Mouse (Mus musculus) neural tube, embryonic 12.5 days (tissue): ENCODE data around the gene Kmt5a. TPM values are rescaled to one million over a fixed set of nuclear protein-coding genes. Genes with fewer than 3 reads are reported as not detected.
A peak's percentile ranks its signal among the peaks of the same experiment; 100 is the strongest.

Experiments
- ATAC-seq: fragments of 200-750 bp; cut with Nextera tagmentation; 2 replicates; pipeline ENCODE4 v1.8.0; 2017; ENCODE audit warnings: low read depth, mild to moderate bottlenecking, moderate TSS enrichment, moderate library complexity; ENCODE audit not compliant: low FRiP score
- H3K27ac ChIP-seq: fragments of 300-500 bp; sonication (generic); 2 replicates; pipeline ENCODE4 v1.5.1; 2016
- H3K27me3 ChIP-seq: fragments of 300-500 bp; sonication (generic); replicated peaks from 2 replicates; pipeline ENCODE4 v1.6.1; 2016; ENCODE audit warnings: mild to moderate bottlenecking
- H3K36me3 ChIP-seq: fragments of 300-500 bp; sonication (generic); 2 replicates; pipeline ENCODE4 v1.6.1; 2016; ENCODE audit warnings: mild to moderate bottlenecking
- H3K4me1 ChIP-seq: fragments of 300-500 bp; sonication (generic); 2 replicates; pipeline ENCODE4 v1.6.1; 2016
- H3K4me2 ChIP-seq: fragments of 300-500 bp; sonication (generic); replicated peaks from 2 replicates; pipeline ENCODE4 v1.6.1; 2016; ENCODE audit warnings: mild to moderate bottlenecking
- H3K4me3 ChIP-seq: fragments of 300-500 bp; sonication (generic); 2 replicates; pipeline ENCODE4 v1.5.1; 2016
- H3K9ac ChIP-seq: fragments of 300-500 bp; sonication (generic); 2 replicates; pipeline ENCODE4 v1.6.1; 2016; ENCODE audit warnings: mild to moderate bottlenecking
- H3K9me3 ChIP-seq: fragments of 300-500 bp; sonication (generic); 2 replicates; pipeline ENCODE4 v1.6.1; 2016; ENCODE audit warnings: mild to moderate bottlenecking
- WGBS: fragments of 180-500 bp; shearing (Covaris S2); methylation state at CpG from one replicate; pipeline ENCODE4 v1.1.7; 2016; 5-methylcytosine and 5-hydroxymethylcytosine counted together
- polyA plus RNA-seq: library from polyadenylated mRNA; unstranded; fragments of >200 nt; fragmentation: Nextera tagmentation; extraction: Ambion mirVana; gene quantifications from 2 replicates; pipeline ENCODE4 v1.2.1, GENCODE M21; 2016

Kmt5a gene
- polyA plus RNA-seq: 67.2 and 81.3 TPM in 2 replicates

DNA sequence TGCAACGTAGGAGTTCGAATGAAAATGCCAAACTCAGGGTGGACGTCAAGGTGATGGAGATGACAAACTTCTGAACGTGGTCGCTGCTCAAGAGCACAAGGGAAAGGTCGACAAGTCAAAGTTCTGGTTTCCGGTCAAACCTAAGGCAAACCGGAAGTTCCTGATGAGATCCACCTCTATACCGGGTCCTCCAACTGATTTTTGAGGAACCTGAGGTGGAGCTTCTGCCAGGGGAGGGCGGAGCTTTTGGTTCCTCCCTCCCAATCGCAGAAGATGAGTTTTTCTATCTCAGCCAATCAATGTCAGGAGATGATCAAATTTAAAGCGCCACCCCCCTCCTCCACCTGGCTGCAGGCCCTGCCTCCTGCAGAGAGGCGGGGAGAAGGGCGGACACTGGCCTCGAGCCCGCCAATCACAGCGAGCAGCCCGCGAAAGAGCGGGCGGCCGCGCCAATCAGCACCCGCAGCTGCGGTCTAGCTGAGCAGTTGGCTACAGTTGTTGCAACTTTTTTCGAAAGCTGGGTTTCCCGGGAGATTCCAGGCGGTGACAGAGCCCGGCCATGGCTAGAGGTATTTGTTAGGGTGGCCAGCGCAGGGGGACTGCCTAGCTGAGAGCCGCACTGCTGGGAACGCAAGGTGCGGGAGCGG lies at the start of gene Kmt5a:
TSS of gene Kmt5a (plus strand) at position 484 of the 647 bp plus-strand sequence.
- peak; percentile 98 for ATAC-seq
- H3K4me2 ChIP-seq: peak within 1 kb of the TSS; percentile 97
- 1% methylated on average over 34 of the region's 34 CpGs for WGBS

DNA sequence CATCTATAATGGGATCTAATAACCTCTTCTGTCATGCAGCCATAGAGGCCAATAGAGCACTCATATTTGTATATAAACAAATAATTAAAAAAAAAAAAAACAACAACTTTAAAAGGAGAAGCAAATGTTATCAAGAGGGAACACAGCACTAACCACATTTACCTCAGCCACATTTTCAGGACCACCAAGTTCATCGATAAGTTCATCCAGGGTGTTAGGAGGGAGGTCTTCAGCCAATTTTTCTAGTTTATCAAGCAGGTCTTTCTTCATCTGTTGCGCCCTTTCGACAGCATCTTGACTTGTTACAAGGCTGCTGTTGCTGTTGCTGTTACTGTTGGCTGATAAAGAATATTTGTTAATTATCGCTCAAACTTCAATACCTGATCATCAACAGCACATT lies 47.3 kb upstream of the Kmt5a start:
- Histone ChIP-seq H3K36me3 (peaks cover 82% of the 10 kb centered on the region), H3K9ac (no peak overlapping the region), H3K9me3 (no peaks in the 10 kb centered on the region), H3K4me3 (no peak overlapping the region), H3K4me2 (no peak overlapping the region), H3K27ac (no peak overlapping the region), H3K27me3 (no peaks in the 10 kb centered on the region), H3K4me1 (no peaks in the 10 kb centered on the region)
- ATAC-seq: no peak
- 96% methylated on average over 4 of the region's 4 CpGs for WGBS

More for the DNA sequence above, at the start of gene Kmt5a:
- Histone ChIP-seq H3K36me3 (no peaks in the 10 kb centered on the region), H3K9ac (peak within 1 kb of the TSS; percentile 74), H3K27me3 (no peaks in the 10 kb centered on the region), H3K4me3 (peak within 1 kb of the TSS; percentile 73), H3K4me1 (peaks cover 10% of the 10 kb centered on the region), H3K9me3 (no peaks in the 10 kb centered on the region), H3K27ac (peak within 1 kb of the TSS; percentile 53)

DNA sequence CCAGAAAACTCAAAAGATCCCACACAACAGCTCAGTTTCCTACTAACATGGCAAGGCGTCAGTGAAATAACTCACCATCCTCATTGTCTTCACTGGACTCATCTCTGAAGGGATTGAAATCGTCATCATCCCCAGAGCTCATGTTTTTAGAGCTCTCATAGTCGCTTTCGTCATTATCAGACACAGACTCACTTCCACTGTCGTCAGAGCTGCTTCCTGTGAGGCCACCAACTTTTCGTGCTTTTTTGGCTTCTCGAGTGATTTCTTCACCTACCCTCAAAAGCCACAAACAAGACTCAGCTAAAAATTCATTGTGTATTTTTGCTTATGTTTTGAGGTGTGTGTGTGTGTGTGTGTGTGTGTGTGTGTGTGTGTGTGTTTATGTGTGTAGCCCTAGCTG lies 46.0 kb upstream of the Kmt5a start:
- H3K27ac ChIP-seq: no peak overlapping the region
- ATAC-seq: no peak
- no peak overlapping the region for H3K9ac ChIP-seq
- H3K4me3 ChIP-seq: no peak overlapping the region
- no peaks in the 10 kb centered on the region for H3K27me3 ChIP-seq
- H3K4me2 ChIP-seq: no peak overlapping the region
- no peaks in the 10 kb centered on the region for H3K9me3 ChIP-seq
- peaks cover 79% of the 10 kb centered on the region for H3K36me3 ChIP-seq
- H3K4me1 ChIP-seq: no peaks in the 10 kb centered on the region
- WGBS: 97% methylated on average over 7 of the region's 7 CpGs

DNA sequence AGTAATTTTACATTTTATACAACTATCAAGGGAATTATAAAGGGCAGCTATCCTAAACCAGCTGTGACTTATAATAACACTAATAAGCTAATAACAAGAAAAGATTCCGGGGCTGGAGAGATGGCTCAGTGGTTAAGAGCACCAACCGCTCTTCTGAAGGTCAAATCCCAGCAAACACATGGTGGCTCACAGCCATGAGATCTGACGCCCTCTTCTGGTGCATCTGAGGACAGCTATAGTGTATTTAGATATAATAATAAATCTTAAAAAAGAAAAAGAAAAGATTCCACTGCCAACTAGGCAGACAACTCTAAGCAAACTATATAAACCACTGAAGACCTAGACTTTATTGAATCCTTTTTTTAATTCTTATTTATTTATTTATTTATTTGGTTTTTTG lies 28.9 kb upstream of the Kmt5a start:
- Histone ChIP-seq H3K36me3 (peaks cover 55% of the 10 kb centered on the region), H3K27ac (no peak overlapping the region), H3K4me3 (no peak overlapping the region), H3K4me2 (no peak overlapping the region), H3K27me3 (no peaks in the 10 kb centered on the region), H3K9me3 (no peaks in the 10 kb centered on the region), H3K4me1 (no peaks in the 10 kb centered on the region), H3K9ac (no peak overlapping the region)
- 86% methylated on average over 3 of the region's 3 CpGs for WGBS
- ATAC-seq: no peak

GRCm38 (mm10) chr5:124412163-124412562 lies 27.6 kb upstream of the Kmt5a start:
- Histone ChIP-seq H3K9me3 (no peaks in the 10 kb centered on the region), H3K36me3 (peaks cover 47% of the 10 kb centered on the region), H3K4me1 (no peaks in the 10 kb centered on the region), H3K4me2 (no peak overlapping the region), H3K9ac (no peak overlapping the region), H3K4me3 (no peak overlapping the region), H3K27me3 (no peaks in the 10 kb centered on the region), H3K27ac (no peak overlapping the region)
- WGBS: 96% methylated on average over 5 of the region's 5 CpGs
- ATAC-seq: no peak

GRCm38 (mm10) chr5:124418903-124419302 lies 20.8 kb upstream of the Kmt5a start:
- WGBS: 93% methylated on average over 2 of the region's 2 CpGs

DNA sequence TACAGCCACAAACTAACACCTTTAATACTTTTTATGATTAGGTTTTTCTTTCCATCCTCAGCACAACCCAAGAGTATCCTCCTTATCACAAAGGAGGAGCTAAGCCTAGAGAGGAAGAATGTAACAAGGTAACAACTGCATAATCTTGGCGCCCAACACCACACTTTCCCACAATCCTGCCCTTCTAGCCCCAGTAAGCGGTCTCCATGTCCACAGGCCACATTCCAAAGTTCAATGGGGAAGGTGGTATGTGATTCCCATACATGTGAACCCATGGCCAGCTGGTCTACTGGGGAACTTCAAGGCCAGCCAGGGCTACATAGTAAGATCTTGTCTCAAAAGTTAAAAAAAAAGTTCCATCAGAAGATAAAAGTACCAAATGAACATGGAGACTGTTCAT lies 17.9 kb upstream of the Kmt5a start:
- H3K27ac ChIP-seq: no peak overlapping the region
- WGBS: 97% methylated on average over 2 of the region's 2 CpGs
- H3K4me1 ChIP-seq: peaks cover 8% of the 10 kb centered on the region; the same call in 1 of the 2 replicates
- H3K9ac ChIP-seq: no peak overlapping the region
- no peak overlapping the region for H3K4me3 ChIP-seq
- H3K4me2 ChIP-seq: no peak overlapping the region
- no peak for ATAC-seq
- H3K27me3 ChIP-seq: no peaks in the 10 kb centered on the region
- no peaks in the 10 kb centered on the region for H3K36me3 ChIP-seq
- H3K9me3 ChIP-seq: no peaks in the 10 kb centered on the region

More at GRCm38 (mm10) chr5:124418903-124419302, 20.8 kb upstream of the Kmt5a start:
- H3K4me2 ChIP-seq: no peak overlapping the region
- 0 out of 2 replicates have a peak, but pooled peaks cover under 1% of the 10 kb centered on the region for H3K4me1 ChIP-seq
- H3K36me3 ChIP-seq: no peaks in the 10 kb centered on the region
- ATAC-seq: no peak
- no peak overlapping the region for H3K9ac ChIP-seq
- no peaks in the 10 kb centered on the region for H3K27me3 ChIP-seq
- no peaks in the 10 kb centered on the region for H3K9me3 ChIP-seq
- H3K4me3 ChIP-seq: no peak overlapping the region
- no peak overlapping the region for H3K27ac ChIP-seq

DNA sequence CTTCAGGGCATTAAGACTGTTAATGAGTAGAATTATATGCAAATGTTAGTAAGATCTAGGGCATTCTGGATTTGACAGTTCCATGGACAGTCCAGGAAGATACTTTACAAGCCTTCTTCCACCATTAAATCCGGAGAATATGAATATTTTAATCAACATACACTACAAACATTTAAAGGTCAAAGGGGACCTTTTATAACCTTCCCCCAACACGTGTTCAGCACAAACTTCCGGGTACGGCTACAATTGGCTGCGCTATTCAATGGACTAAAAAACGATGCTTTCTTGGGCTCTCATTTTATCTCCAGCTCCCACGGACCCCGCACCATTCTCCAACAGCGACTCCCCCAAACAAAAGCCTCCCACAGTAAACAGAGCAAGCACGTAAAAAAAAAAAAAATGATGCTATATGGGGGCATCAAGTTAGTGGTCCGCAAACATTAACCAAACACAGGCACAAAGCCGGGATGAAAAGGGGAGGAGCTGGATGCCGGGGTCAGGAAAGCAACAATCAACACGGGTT lies 15.5 kb upstream of the Kmt5a start:
- no peaks in the 10 kb centered on the region for H3K27me3 ChIP-seq
- H3K4me2 ChIP-seq: peak overlapping the region; percentile 96
- 4% methylated on average over 14 of the region's 14 CpGs for WGBS
- no peak for ATAC-seq
- H3K27ac ChIP-seq: no peak overlapping the region
- H3K4me3 ChIP-seq: peak overlapping the region; percentile 95
- peaks cover 8% of the 10 kb centered on the region; the same call in 1 of the 2 replicates for H3K4me1 ChIP-seq
- H3K9me3 ChIP-seq: no peaks in the 10 kb centered on the region
- peak overlapping the region; percentile 94 for H3K9ac ChIP-seq
- no peaks in the 10 kb centered on the region for H3K36me3 ChIP-seq

DNA sequence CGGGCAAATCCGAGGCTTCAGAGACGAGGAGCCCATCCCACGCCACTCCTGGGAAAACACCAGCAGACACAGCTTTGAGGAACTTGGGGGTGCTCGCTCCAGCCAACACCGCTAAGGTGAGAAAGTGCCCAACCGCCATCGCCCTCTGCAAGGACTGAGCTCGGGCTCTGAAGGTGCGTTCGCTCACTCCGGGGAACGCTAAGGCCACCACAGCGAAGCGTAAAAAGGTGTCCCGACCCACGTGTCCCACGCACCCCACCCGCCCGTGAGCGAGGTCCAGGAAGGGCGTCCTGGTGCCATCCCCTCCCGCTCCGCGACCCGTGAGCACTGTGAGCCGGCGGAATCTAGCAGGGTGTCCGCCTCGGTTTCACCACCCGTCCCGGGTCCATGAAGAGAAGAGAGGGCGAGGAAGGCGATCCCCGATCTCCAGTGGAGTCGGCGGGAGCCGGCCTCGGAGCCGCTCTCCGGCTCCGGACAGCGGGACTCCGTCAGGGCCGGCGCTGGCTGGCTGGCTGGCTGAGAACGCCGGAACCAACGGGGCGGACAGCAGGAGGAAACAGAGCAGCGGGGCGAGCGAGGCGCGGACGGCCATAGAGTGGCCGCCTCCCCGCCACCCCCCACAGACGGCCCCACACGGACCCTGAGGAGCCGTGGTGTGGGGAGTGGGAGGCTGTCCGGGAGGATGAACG lies 14.9 kb upstream of the Kmt5a start:
- no peaks in the 10 kb centered on the region for H3K36me3 ChIP-seq
- no peaks in the 10 kb centered on the region for H3K9me3 ChIP-seq
- H3K27ac ChIP-seq: peak overlapping the region; percentile 54; the same call in 1 of the 2 replicates
- H3K4me2 ChIP-seq: peak overlapping the region; percentile 96
- peak; percentile 63 for ATAC-seq
- peaks cover 8% of the 10 kb centered on the region; the same call in 1 of the 2 replicates for H3K4me1 ChIP-seq
- H3K9ac ChIP-seq: peak overlapping the region; percentile 94
- WGBS: under 1% methylated on average over 63 of the region's 63 CpGs
- no peaks in the 10 kb centered on the region for H3K27me3 ChIP-seq
- H3K4me3 ChIP-seq: peak overlapping the region; percentile 95

DNA sequence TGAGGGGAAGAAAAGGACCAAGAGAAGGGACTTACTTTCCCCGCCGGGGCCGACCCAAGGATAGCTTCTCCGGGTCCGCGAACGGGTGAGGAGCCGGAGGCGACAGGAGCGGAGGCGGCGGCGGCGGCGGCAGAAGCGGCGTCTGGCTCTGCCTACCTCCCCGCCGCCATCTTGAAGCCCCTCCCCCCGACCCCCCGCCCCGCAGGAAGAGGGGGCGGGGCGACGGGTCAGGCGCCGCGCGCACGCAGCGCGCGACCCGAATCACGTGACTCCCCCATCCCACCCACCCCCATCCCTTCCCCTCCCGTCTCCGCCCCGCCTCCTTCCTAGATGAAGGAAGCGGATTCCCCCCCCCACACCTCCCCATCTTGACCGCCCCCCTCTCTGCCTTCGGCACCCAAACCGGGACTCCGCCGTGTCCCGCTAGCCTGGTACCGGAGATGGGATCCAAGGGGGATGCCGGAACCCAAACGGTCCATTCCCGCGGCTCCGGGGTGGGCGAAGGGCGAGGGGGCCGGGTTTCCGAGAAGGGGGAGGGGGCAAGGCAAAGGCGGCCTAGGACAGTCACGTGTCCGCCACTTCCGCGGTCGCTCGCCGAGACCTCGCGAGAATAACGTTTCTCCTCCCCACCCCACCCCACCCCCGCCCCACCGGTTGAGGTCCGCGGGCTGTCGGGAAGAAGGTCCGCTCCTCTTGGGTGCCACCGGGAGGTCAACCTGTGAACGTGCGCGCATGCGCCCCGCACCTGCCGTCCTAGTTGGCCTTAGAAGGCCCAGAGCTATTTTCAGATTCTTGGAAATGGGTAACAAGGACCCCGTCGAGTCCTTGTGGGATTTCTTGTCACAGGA lies 14.1 kb upstream of the Kmt5a start, which contains the start of gene Sbno1:
TSS of gene Sbno1 (minus strand) at position 590 of the 848 bp plus-strand sequence.
- under 1% methylated on average over 74 of the region's 81 CpGs for WGBS
- no peaks in the 10 kb centered on the region for H3K36me3 ChIP-seq

DNA sequence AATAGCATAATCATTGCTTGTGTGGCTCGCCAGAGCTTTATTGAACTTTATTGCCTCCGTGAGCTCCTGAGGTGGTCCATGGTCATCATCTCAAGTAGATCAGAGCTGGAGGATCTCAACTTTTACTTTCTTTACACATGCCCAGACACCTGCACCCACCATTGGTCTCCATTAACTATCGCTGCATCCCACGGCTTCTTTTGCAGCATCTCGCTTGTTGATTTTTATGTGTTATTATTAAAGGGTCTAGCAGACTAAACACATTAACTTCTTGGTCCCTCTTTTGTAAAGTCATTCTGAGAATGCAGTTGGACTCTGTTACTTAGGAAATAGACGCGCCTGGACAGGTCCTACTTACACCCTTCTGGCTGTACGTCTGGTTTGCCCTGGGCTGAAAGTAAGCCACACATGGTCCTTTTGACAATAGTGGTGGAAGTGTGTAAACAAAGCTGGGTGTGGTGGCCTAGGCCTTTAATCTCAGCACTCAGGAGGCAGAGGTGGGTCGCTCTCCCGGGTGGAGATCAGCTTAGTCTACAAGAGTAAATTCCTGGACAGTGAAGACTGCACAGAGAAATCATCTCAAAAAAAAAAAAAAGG lies 13.2 kb upstream of the Kmt5a start:
- Histone ChIP-seq H3K9me3 (no peaks in the 10 kb centered on the region), H3K4me1 (peaks cover 8% of the 10 kb centered on the region; the same call in 1 of the 2 replicates), H3K36me3 (no peaks in the 10 kb centered on the region), H3K4me3 (peak overlapping the region; percentile 95), H3K27ac (no peak overlapping the region), H3K27me3 (no peaks in the 10 kb centered on the region), H3K9ac (0 out of 2 replicates have a peak overlapping the region, but pooled peaks have one; percentile 17), H3K4me2 (peak overlapping the region; percentile 96)
- ATAC-seq: no peak; the same call in 1 of the 2 replicates
- WGBS: 92% methylated on average over 10 of the region's 10 CpGs

More for the DNA sequence above, 14.1 kb upstream of the Kmt5a start, which contains the start of gene Sbno1:
- peak within 1 kb of the TSS; percentile 95 for H3K4me3 ChIP-seq
- no peaks in the 10 kb centered on the region for H3K27me3 ChIP-seq
- H3K4me1 ChIP-seq: peaks cover 8% of the 10 kb centered on the region; the same call in 1 of the 2 replicates
- H3K27ac ChIP-seq: peak within 1 kb of the TSS; percentile 81
- ATAC-seq: peak; percentile 92
- no peaks in the 10 kb centered on the region for H3K9me3 ChIP-seq
- peak within 1 kb of the TSS; percentile 96 for H3K4me2 ChIP-seq
- H3K9ac ChIP-seq: peak within 1 kb of the TSS; percentile 94
